Mouse (Mus musculus): ENCODE measurements at regions not wholly inside any gene's neighbourhood (a gene's known extent, or its start where the extent isn't known, plus 50 kb on each side); places are given as distances from the start of the nearest gene placed in this dataset.

DNA sequence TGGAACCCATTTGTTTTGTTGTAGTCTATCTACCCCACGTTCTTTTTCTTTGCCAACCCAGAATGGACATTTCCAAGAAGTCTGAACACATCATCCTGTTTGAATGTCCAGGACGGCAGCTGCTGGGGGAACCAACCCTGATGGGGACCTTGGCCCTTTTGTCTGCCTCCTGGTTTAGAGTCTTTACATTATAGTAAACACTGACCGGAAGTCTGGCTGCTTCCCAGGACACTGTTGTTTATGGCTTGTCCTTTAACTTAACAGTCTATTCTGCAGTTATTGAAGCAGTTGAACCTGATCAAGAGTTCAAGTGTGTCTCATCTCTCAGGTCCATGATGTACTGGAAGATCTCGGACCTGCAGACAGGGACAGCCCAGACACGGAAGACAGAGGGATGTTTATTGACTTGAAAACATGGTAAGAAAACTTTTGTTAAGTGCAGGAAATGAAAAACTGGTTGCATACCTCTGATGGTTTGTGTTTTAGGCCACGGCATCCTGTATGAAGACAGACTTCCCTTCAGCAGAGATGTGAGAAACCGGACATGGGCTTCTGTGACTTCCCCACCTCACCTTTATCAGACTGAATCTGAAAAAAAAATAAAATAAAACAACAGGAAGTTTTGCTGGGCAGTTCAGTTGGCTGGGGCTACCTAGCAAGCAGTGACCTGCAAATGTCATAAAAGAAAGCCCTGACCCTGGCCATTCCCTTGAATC is 69.7 kb upstream of the Itga1 start:
- TF ChIP-seq CTCF (IDR thresholded peaks at IDR 0.05; ENCODE audit: low read depth, low read length): no peak
- no peak for TF ChIP-seq EP300 (IDR thresholded peaks at IDR 0.05; ENCODE audit: insufficient read depth, low read depth, low read length)

Measured in ES-Bruce4 (cell line).